Mouse (Mus musculus): ENCODE data around the gene Ugt1a6b. TPM values are rescaled to one million over a fixed set of nuclear protein-coding genes. Genes with fewer than 3 reads are reported as not detected.

Ugt1a6b gene
- polyA plus RNA-seq, 1 experiment from 2014 or later, result 4.0 TPM

- H3K4me1 ChIP-seq (ENCODE audit: control insufficient read depth, insufficient read depth, low read depth, low read length), result no peaks in the 10 kb centered on the region
- H3K4me3 ChIP-seq (ENCODE audit: low read length), result no peak overlapping the region
- ATAC-seq, result no peak
- no peak overlapping the region for H3K9ac ChIP-seq (ENCODE audit: low read depth, low read length)
- H3K27ac ChIP-seq (ENCODE audit: low read depth, low read length), result no peak overlapping the region
- H3K9me3 ChIP-seq (ENCODE audit: control insufficient read depth, low read length), result peaks cover 88% of the 10 kb centered on the region
- H3K4me2 ChIP-seq (ENCODE audit: low read length), result no peak overlapping the region
- 82% methylated on average over 5 of the region's 5 CpGs for WGBS
- no peaks in the 10 kb centered on the region for H3K36me3 ChIP-seq (ENCODE audit: control insufficient read depth, insufficient read depth, low read length)
- no peaks in the 10 kb centered on the region for H3K27me3 ChIP-seq (replicated peaks; ENCODE audit: control insufficient read depth, insufficient read depth, low read length)
Observed at GRCm38 (mm10) chr1:88250023-88250422, 147.0 kb downstream of the Ugt1a6b start.

- no peak for ATAC-seq
- H3K9ac ChIP-seq (ENCODE audit: low read depth, low read length), result no peak overlapping the region
- H3K27ac ChIP-seq (ENCODE audit: low read depth, low read length), result no peak overlapping the region
- H3K27me3 ChIP-seq (replicated peaks; ENCODE audit: control insufficient read depth, insufficient read depth, low read length), result no peaks in the 10 kb centered on the region
- H3K4me2 ChIP-seq (ENCODE audit: low read length), result no peak overlapping the region
- H3K4me1 ChIP-seq (ENCODE audit: control insufficient read depth, insufficient read depth, low read depth, low read length), result no peaks in the 10 kb centered on the region
- no peaks in the 10 kb centered on the region for H3K36me3 ChIP-seq (ENCODE audit: control insufficient read depth, insufficient read depth, low read length)
- H3K4me3 ChIP-seq (ENCODE audit: low read length), result no peak overlapping the region
- H3K9me3 ChIP-seq (ENCODE audit: control insufficient read depth, low read length), result peaks cover 78% of the 10 kb centered on the region
- WGBS, result 77% methylated on average over 8 of the region's 8 CpGs
Observed at GRCm38 (mm10) chr1:88253106-88253505, 150.1 kb downstream of the Ugt1a6b start.

- no peak overlapping the region for H3K9ac ChIP-seq (ENCODE audit: low read depth, low read length)
- 75% methylated on average over 6 of the region's 6 CpGs for WGBS
- H3K9me3 ChIP-seq (ENCODE audit: control insufficient read depth, low read length), result peaks cover 73% of the 10 kb centered on the region
- no peak for ATAC-seq
- no peaks in the 10 kb centered on the region for H3K36me3 ChIP-seq (ENCODE audit: control insufficient read depth, insufficient read depth, low read length)
- no peak overlapping the region for H3K4me2 ChIP-seq (ENCODE audit: low read length)
- H3K27me3 ChIP-seq (replicated peaks; ENCODE audit: control insufficient read depth, insufficient read depth, low read length), result no peaks in the 10 kb centered on the region
- no peak overlapping the region for H3K4me3 ChIP-seq (ENCODE audit: low read length)
- no peaks in the 10 kb centered on the region for H3K4me1 ChIP-seq (ENCODE audit: control insufficient read depth, insufficient read depth, low read depth, low read length)
- H3K27ac ChIP-seq (ENCODE audit: low read depth, low read length), result no peak overlapping the region
Observed at GRCm38 (mm10) chr1:88253540-88253939, 150.5 kb downstream of the Ugt1a6b start.

GRCm38 (mm10) chr1:88254793-88255465, 151.9 kb downstream of the Ugt1a6b start:
- WGBS, result 86% methylated on average over 12 of the region's 12 CpGs
- Histone ChIP-seq H3K9me3 (ENCODE audit: control insufficient read depth, low read length) (peaks cover 59% of the 10 kb centered on the region), H3K4me2 (ENCODE audit: low read length) (no peak overlapping the region), H3K36me3 (ENCODE audit: control insufficient read depth, insufficient read depth, low read length) (no peaks in the 10 kb centered on the region), H3K27ac (ENCODE audit: low read depth, low read length) (no peak overlapping the region), H3K27me3 (replicated peaks; ENCODE audit: control insufficient read depth, insufficient read depth, low read length) (no peaks in the 10 kb centered on the region), H3K9ac (ENCODE audit: low read depth, low read length) (no peak overlapping the region), H3K4me1 (ENCODE audit: control insufficient read depth, insufficient read depth, low read depth, low read length) (no peaks in the 10 kb centered on the region), H3K4me3 (ENCODE audit: low read length) (no peak overlapping the region)
- no peak for ATAC-seq

GRCm38 (mm10) chr1:88255466-88255857, 152.4 kb downstream of the Ugt1a6b start:
- H3K9ac ChIP-seq (ENCODE audit: low read depth, low read length), result no peak overlapping the region
- no peak overlapping the region for H3K27ac ChIP-seq (ENCODE audit: low read depth, low read length)
- H3K4me1 ChIP-seq (ENCODE audit: control insufficient read depth, insufficient read depth, low read depth, low read length), result no peaks in the 10 kb centered on the region
- no peak for ATAC-seq
- no peak overlapping the region for H3K4me3 ChIP-seq (ENCODE audit: low read length)
- 62% methylated on average over 2 of the region's 2 CpGs for WGBS
- H3K9me3 ChIP-seq (ENCODE audit: control insufficient read depth, low read length), result peaks cover 54% of the 10 kb centered on the region
- H3K36me3 ChIP-seq (ENCODE audit: control insufficient read depth, insufficient read depth, low read length), result no peaks in the 10 kb centered on the region
- H3K4me2 ChIP-seq (ENCODE audit: low read length), result no peak overlapping the region
- H3K27me3 ChIP-seq (replicated peaks; ENCODE audit: control insufficient read depth, insufficient read depth, low read length), result no peaks in the 10 kb centered on the region

DNA sequence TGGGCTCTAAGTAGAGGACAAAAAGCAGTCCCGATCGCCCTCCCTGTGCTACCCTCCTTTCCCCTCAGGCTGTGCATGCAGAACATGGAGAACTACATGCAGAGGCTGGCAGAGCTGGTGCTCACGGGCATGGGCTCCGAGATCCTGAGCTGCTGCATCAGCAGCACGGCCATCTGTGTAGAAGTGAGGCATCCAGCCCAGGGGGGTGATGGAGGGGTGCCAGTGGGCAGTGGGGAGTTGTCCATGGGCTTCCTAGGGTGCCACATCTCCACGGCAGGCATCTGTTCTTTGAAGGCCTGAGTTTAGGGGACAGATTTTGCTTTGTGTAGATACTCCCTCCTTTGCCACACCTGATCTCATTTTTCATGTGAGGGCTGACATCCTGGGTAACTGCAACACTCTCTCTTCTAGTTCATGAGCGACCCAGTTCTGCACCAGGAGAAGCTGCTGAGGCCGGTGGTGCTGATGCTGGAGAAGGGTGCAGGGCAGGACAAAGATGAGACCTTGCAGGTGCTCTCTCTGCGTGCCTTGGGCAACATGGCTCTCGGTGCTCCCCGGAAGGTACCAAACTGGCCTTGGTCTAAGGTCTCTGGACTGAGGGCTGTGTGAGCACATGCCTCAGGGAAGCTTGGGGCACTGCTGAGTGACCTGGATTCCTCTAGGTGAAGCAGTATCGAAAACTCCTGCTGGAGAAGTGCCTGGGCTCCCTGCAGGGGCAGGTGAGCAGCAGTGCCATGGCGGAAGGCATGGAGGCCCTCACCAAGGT, 153.1 kb downstream of the Ugt1a6b start:
- Histone ChIP-seq H3K4me3 (ENCODE audit: low read length) (no peak overlapping the region), H3K4me2 (ENCODE audit: low read length) (no peak overlapping the region), H3K36me3 (ENCODE audit: control insufficient read depth, insufficient read depth, low read length) (no peaks in the 10 kb centered on the region), H3K27ac (ENCODE audit: low read depth, low read length) (no peak overlapping the region), H3K9ac (ENCODE audit: low read depth, low read length) (no peak overlapping the region), H3K27me3 (replicated peaks; ENCODE audit: control insufficient read depth, insufficient read depth, low read length) (no peaks in the 10 kb centered on the region), H3K4me1 (ENCODE audit: control insufficient read depth, insufficient read depth, low read depth, low read length) (no peaks in the 10 kb centered on the region), H3K9me3 (ENCODE audit: control insufficient read depth, low read length) (peaks cover 47% of the 10 kb centered on the region)
- no peak for ATAC-seq
- 78% methylated on average over 13 of the region's 13 CpGs for WGBS

GRCm38 (mm10) chr1:88256886-88257663, 154.0 kb downstream of the Ugt1a6b start:
- Histone ChIP-seq H3K4me3 (ENCODE audit: low read length) (no peak overlapping the region), H3K36me3 (ENCODE audit: control insufficient read depth, insufficient read depth, low read length) (peaks cover 8% of the 10 kb centered on the region; the same call in 1 of the 2 replicates), H3K4me1 (ENCODE audit: control insufficient read depth, insufficient read depth, low read depth, low read length) (no peaks in the 10 kb centered on the region), H3K27me3 (replicated peaks; ENCODE audit: control insufficient read depth, insufficient read depth, low read length) (no peaks in the 10 kb centered on the region), H3K9ac (ENCODE audit: low read depth, low read length) (no peak overlapping the region), H3K27ac (ENCODE audit: low read depth, low read length) (no peak overlapping the region), H3K9me3 (ENCODE audit: control insufficient read depth, low read length) (peaks cover 42% of the 10 kb centered on the region), H3K4me2 (ENCODE audit: low read length) (no peak overlapping the region)
- no peak for ATAC-seq
- WGBS, result 80% methylated on average over 10 of the region's 10 CpGs

GRCm38 (mm10) chr1:88257681-88258080, 154.6 kb downstream of the Ugt1a6b start:
- H3K36me3 ChIP-seq (ENCODE audit: control insufficient read depth, insufficient read depth, low read length), result peaks cover 10% of the 10 kb centered on the region
- H3K9me3 ChIP-seq (ENCODE audit: control insufficient read depth, low read length), result peaks cover 36% of the 10 kb centered on the region

GRCm38 (mm10) chr1:88258361-88258760, 155.3 kb downstream of the Ugt1a6b start:
- no peak overlapping the region for H3K4me2 ChIP-seq (ENCODE audit: low read length)
- WGBS, result 67% methylated on average over 6 of the region's 6 CpGs
- no peaks in the 10 kb centered on the region for H3K4me1 ChIP-seq (ENCODE audit: control insufficient read depth, insufficient read depth, low read depth, low read length)
- 0 out of 2 replicates have a peak, but pooled peaks have one; percentile 0 for ATAC-seq
- H3K27ac ChIP-seq (ENCODE audit: low read depth, low read length), result no peak overlapping the region
- peaks cover 17% of the 10 kb centered on the region for H3K36me3 ChIP-seq (ENCODE audit: control insufficient read depth, insufficient read depth, low read length)
- H3K9ac ChIP-seq (ENCODE audit: low read depth, low read length), result no peak overlapping the region
- H3K4me3 ChIP-seq (ENCODE audit: low read length), result no peak overlapping the region
- H3K9me3 ChIP-seq (ENCODE audit: control insufficient read depth, low read length), result peaks cover 29% of the 10 kb centered on the region
- no peaks in the 10 kb centered on the region for H3K27me3 ChIP-seq (replicated peaks; ENCODE audit: control insufficient read depth, insufficient read depth, low read length)

More at GRCm38 (mm10) chr1:88257681-88258080, 154.6 kb downstream of the Ugt1a6b start:
- H3K9ac ChIP-seq (ENCODE audit: low read depth, low read length), result no peak overlapping the region
- H3K4me2 ChIP-seq (ENCODE audit: low read length), result no peak overlapping the region
- H3K27ac ChIP-seq (ENCODE audit: low read depth, low read length), result no peak overlapping the region
- H3K4me3 ChIP-seq (ENCODE audit: low read length), result no peak overlapping the region
- ATAC-seq, result no peak
- H3K27me3 ChIP-seq (replicated peaks; ENCODE audit: control insufficient read depth, insufficient read depth, low read length), result no peaks in the 10 kb centered on the region
- 81% methylated on average over 6 of the region's 6 CpGs for WGBS
- H3K4me1 ChIP-seq (ENCODE audit: control insufficient read depth, insufficient read depth, low read depth, low read length), result no peaks in the 10 kb centered on the region

All from hindbrain, embryonic 16.5 days (tissue).